In the genomic region with DNA sequence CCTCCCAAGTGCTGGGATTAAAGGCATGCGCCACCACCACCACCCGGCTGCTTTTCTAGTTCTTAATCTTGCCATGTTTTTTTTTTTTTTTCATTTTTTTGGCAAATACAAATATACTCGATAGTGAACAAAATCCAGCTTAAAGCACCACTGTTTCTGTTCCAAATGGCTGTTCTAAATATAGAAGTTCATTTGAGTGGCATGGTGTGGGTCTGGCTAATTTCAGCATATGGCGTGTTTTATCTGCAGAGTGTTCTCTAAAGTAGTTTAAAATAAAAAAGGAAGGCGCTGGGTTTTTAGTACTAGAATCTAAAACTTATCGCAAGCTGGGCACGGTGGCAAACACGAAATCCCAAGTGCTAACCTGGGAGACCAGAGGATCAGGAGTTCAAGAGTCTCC, we compare ENCODE assay signal across 21 mouse cellular contexts. TPM values are rescaled to one million over a fixed set of nuclear protein-coding genes. Genes with fewer than 3 reads are reported as not detected.
DNase-seq lines count a peak whose midpoint lies in the region; ATAC-seq and TF ChIP-seq lines count a peak whose summit lies in the region.
"Had no signal": no experiment of that assay in that cellular context is flagged by ENCODE, and none has a peak within 500 bp of the region (broad histone marks: within the 10 kb centered on the region; RNA-seq: fewer than 3 reads in every experiment).

No protein-coding gene starts in this region.

- H3K4me1 ChIP-seq in heart, embryonic 12.5 days (replicated peaks): peaks cover 6% of the 10 kb centered on the region; the same call in 1 of the 2 replicates
- H3K4me1 ChIP-seq in heart, embryonic 16.5 days (ENCODE audit: control insufficient read depth, insufficient read depth, low read length): peaks cover 5% of the 10 kb centered on the region
- 0 out of 2 replicates have a peak, but pooled peaks cover 7% of the 10 kb centered on the region for H3K4me1 ChIP-seq in heart, embryonic 10.5 days
- H3K4me1 ChIP-seq in ES-E14 (ENCODE audit: control insufficient read depth in 2 of 2, insufficient read depth in 2 of 2, low read length in 2 of 2, poor library complexity in 1 of 2): peaks cover 4 to 10% of the 10 kb centered on the region in 2 experiments; a peak in 2 of 4 replicates
- H3K4me1 ChIP-seq: embryonic facial prominence, embryonic 13.5 days; intestine, embryonic 15.5 days had no signal

- no peaks in the 10 kb centered on the region for H3K27me3 ChIP-seq in heart, embryonic 12.5 days (replicated peaks)
- H3K27me3 ChIP-seq in heart, embryonic 16.5 days (ENCODE audit: control insufficient read depth, insufficient read depth, low read length): no peaks in the 10 kb centered on the region
- no peaks in the 10 kb centered on the region for H3K27me3 ChIP-seq in heart, embryonic 10.5 days (ENCODE audit: insufficient read depth, poor library complexity, severe bottlenecking)
- H3K27me3 ChIP-seq: embryonic facial prominence, embryonic 13.5 days; forebrain, embryonic 12.5 days; intestine, embryonic 15.5 days had no signal

- H3K36me3 ChIP-seq in heart, embryonic 12.5 days: peaks cover 12% of the 10 kb centered on the region
- H3K36me3 ChIP-seq in heart, embryonic 16.5 days (ENCODE audit: control insufficient read depth, insufficient read depth): peaks cover 6% of the 10 kb centered on the region; the same call in 1 of the 2 replicates
- H3K36me3 ChIP-seq in heart, embryonic 10.5 days: peaks cover 9% of the 10 kb centered on the region; the same call in 1 of the 2 replicates
- H3K36me3 ChIP-seq in ES-E14 (ENCODE audit: control insufficient read depth, insufficient read depth, low read length, poor library complexity, severe bottlenecking): peaks cover 5% of the 10 kb centered on the region

- H3K9ac ChIP-seq in heart, embryonic 12.5 days: no peak overlapping the region
- H3K9ac ChIP-seq in heart, embryonic 16.5 days (ENCODE audit: low read length): no peak overlapping the region
- no peak overlapping the region for H3K9ac ChIP-seq in ES-E14 (ENCODE audit: insufficient read depth, low read depth, low read length, poor library complexity, severe bottlenecking)
- H3K9ac ChIP-seq: embryonic facial prominence, embryonic 13.5 days; forebrain, embryonic 12.5 days; hindbrain, embryonic 14.5 days; intestine, embryonic 15.5 days had no signal

- DNase-seq in heart, adult 11 months: no peak
- DNase-seq in heart, embryonic 10.5 days (ENCODE audit: low spot score): no peak
- DNase-seq in ES-E14 (ENCODE audit: low read depth, low spot score): no peak
- peak; percentile 61 for DNase-seq in telencephalon, adult 2 months (ENCODE audit: low read depth, low spot score)
- no peak for DNase-seq in embryo, embryonic 10.5 days (ENCODE audit: low spot score)
- DNase-seq: adrenal gland, adult 2 months; adrenal gland, postnatal 25 days; cerebellum, adult 2 months; cerebellum, postnatal 14 days; gastrocnemius, adult 2 months; gastrocnemius, postnatal 25 days; kidney, adult 18-20 months had no signal

- H3K9me3 ChIP-seq in heart, embryonic 12.5 days (replicated peaks): no peaks in the 10 kb centered on the region
- no peaks in the 10 kb centered on the region for H3K9me3 ChIP-seq in heart, embryonic 16.5 days (replicated peaks; ENCODE audit: control insufficient read depth, low read length)
- H3K9me3 ChIP-seq in heart, embryonic 10.5 days: no peaks in the 10 kb centered on the region
- no peaks in the 10 kb centered on the region for H3K9me3 ChIP-seq in ES-E14 (ENCODE audit: control insufficient read depth, insufficient read depth, low read depth, low read length)
- H3K9me3 ChIP-seq: embryonic facial prominence, embryonic 13.5 days; forebrain, embryonic 12.5 days; hindbrain, embryonic 10.5 days; intestine, embryonic 15.5 days had no signal

- ATAC-seq in heart, embryonic 12.5 days (ENCODE audit: insufficient number of reproducible peaks, low FRiP score): no peak
- no peak for ATAC-seq in heart, embryonic 16.5 days (replicated peaks; ENCODE audit: extremely low read depth, insufficient read depth, low FRiP score)
- ATAC-seq: forebrain, embryonic 16.5 days; intestine, embryonic 15.5 days had no signal

- H3K27ac ChIP-seq in heart, embryonic 12.5 days (ENCODE audit: poor library complexity, severe bottlenecking): peak overlapping the region; percentile 80
- H3K27ac ChIP-seq in heart, embryonic 16.5 days (ENCODE audit: low read length): peak overlapping the region; percentile 67
- no peak overlapping the region for H3K27ac ChIP-seq in heart, embryonic 10.5 days
- H3K27ac ChIP-seq in ES-E14 (ENCODE audit: insufficient read depth, low read depth, low read length, poor library complexity, severe bottlenecking): no peak overlapping the region
- H3K27ac ChIP-seq: embryonic facial prominence, embryonic 13.5 days; forebrain, embryonic 12.5 days; gastrocnemius, adult 2 months; hindbrain, embryonic 10.5 days; hindbrain, embryonic 14.5 days; intestine, embryonic 15.5 days had no signal

- in situ Hi-C loops in ES-E14 (cut with MboI; ENCODE audit: low sequenced_read_pairs in 2 of 2, unreplicated experiment in 2 of 2): loop anchor here (5.0 to 10.0 kb wide), 2 partner anchors 77 to 80 kb away; no protein-coding TSS in a partner anchor

- H3K4me2 ChIP-seq in heart, embryonic 12.5 days: 0 out of 2 replicates have a peak overlapping the region, but pooled peaks have one; percentile 31
- no peak overlapping the region for H3K4me2 ChIP-seq in heart, embryonic 16.5 days (ENCODE audit: low read depth, low read length)
- H3K4me2 ChIP-seq: embryonic facial prominence, embryonic 13.5 days; forebrain, embryonic 12.5 days; heart, embryonic 11.5 days; hindbrain, embryonic 14.5 days; intestine, embryonic 15.5 days had no signal

- H3K4me3 ChIP-seq in heart, embryonic 12.5 days: no peak overlapping the region
- no peak overlapping the region for H3K4me3 ChIP-seq in heart, embryonic 16.5 days (ENCODE audit: low read length)
- H3K4me3 ChIP-seq in heart, embryonic 10.5 days: no peak overlapping the region
- H3K4me3 ChIP-seq in ES-E14 (ENCODE audit: insufficient read depth in 1 of 2, low read depth in 1 of 2, low read length in 2 of 2, poor library complexity in 1 of 2, severe bottlenecking in 1 of 2): no peak overlapping the region
- H3K4me3 ChIP-seq: embryonic facial prominence, embryonic 13.5 days; forebrain, embryonic 12.5 days; gastrocnemius, adult 2 months; hindbrain, embryonic 10.5 days; intestine, embryonic 15.5 days had no signal

- WGBS in heart, embryonic 12.5 days: 54% methylated on average over 8 of the region's 8 CpGs
- 55% methylated on average over 8 of the region's 8 CpGs for WGBS in heart, embryonic 16.5 days
- 72% methylated on average over 8 of the region's 8 CpGs for WGBS in heart, embryonic 10.5 days

TF ChIP-seq in ES-E14, 5 proteins besides CTCF, POLR2A, EP300 and RAD21:
- TF ChIP-seq ZC3H11A (IDR thresholded peaks at IDR 0.05; ENCODE audit: borderline replicate concordance, low read depth, low read length) (no peak), ZNF384 (IDR thresholded peaks at IDR 0.05; ENCODE audit: low read depth, low read length) (0 out of 2 replicates have a peak, but pooled peaks have one; percentile 33)

RNA-seq across cellular contexts. Expression of a gene that starts 40.0 kb away (rescaled TPM):
- 30.2 and 30.3 TPM in 2 replicates for polyA plus RNA-seq in heart, embryonic 12.5 days (2016; fragmentation: Nextera tagmentation; extraction: Ambion mirVana)
- 10.0 and 10.3 TPM in 2 replicates for polyA plus RNA-seq in heart, embryonic 16.5 days (2015; fragmentation: Nextera tagmentation; extraction: Ambion mirVana)
- 19.0 and 22.0 TPM in 2 replicates for polyA plus RNA-seq in heart, embryonic 10.5 days (2016; fragmentation: Nextera tagmentation; extraction: Ambion mirVana)
- 68.9 and 92.2 TPM in 2 replicates for total RNA-seq in ES-E14 (2012; rRNA removed)

RNA-seq across cellular contexts. Expression of a gene that starts 59.3 kb away (rescaled TPM):
- polyA plus RNA-seq in heart, embryonic 12.5 days (2016; fragmentation: Nextera tagmentation; extraction: Ambion mirVana): 26.9 and 28.9 TPM in 2 replicates
- polyA plus RNA-seq in heart, embryonic 16.5 days (2015; fragmentation: Nextera tagmentation; extraction: Ambion mirVana): 16.9 and 17.1 TPM in 2 replicates
- 23.2 and 32.7 TPM in 2 replicates for polyA plus RNA-seq in heart, embryonic 10.5 days (2016; fragmentation: Nextera tagmentation; extraction: Ambion mirVana)
- 95.2 and 107 TPM in 2 replicates for total RNA-seq in ES-E14 (2012; rRNA removed)

Comparison
In these comparisons a context has a peak if more than half of its experiments do, and no peak if none do; other contexts are left out.
1. H3K27ac ChIP-seq: peak in heart, embryonic 12.5 days (single experiment) and heart, embryonic 16.5 days (single experiment); none in heart, embryonic 10.5 days (single experiment) and ES-E14 (single experiment).